Mouse (Mus musculus) layer of hippocampus, adult 18-20 months (tissue): ENCODE measurements around the gene 4930556J24Rik. TPM values are rescaled to one million over a fixed set of nuclear protein-coding genes. Genes with fewer than 3 reads are reported as not detected.
"Not testable (repeated sequence)": the region's sequence is repeated elsewhere in the genome, so short reads cannot be mapped to it uniquely, and the experiment has no call there.

Experiments used
- DNase-seq, 2 experiments: peaks; one replicate each; pipeline ENCODE4 v3.0.0; 2022; ENCODE audit warnings: low spot score in 2 of 2
- total RNA-seq, 2 experiments: library from RNA; stranded (reverse); gene quantifications; 2 replicates each; pipeline ENCODE4 v1.2.3; 2021

Gene 4930556J24Rik
- total RNA-seq, 2 experiments from 2014 or later: 0.28 TPM; not detected in 1

DNA sequence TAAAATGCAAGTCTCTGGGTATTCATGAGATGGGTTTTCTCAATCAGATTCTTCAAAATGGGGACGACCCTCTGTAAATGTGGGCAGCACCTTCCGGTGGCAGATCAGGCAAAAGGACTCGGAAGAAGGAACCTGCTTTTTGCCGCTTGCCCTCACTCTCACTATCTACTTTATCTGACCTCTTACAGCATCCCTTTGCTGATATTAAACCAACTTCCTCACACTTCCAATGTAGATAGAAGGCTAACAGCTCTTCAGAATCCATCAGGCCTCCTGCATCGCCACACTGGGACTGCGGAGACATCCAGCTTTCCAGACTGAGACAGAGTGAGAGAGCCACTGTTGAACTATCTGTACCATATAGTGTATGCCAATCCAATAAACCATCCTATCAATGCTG is 53.8 kb downstream of the 4930556J24Rik start:
- no peak for DNase-seq

DNA sequence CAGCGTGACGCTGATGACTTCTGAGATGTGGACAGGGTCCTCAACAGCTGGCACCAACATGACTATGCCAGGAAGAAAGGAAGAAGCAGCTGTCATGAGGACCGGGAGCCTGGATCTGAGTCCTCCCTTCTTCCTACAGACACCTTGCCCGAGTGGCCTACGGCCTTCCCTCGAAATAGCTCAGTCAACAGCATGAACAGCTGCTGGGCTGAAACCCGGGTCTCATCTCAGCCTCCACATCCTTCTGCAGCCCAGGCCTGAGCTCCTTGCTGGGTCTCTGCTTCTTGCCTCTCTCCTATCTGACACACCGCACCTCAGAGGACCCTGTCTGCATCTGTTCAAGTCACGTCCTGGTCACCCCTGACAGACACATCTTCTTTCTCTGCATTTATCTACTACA is 54.5 kb downstream of the 4930556J24Rik start:
- DNase-seq: no peak

DNA sequence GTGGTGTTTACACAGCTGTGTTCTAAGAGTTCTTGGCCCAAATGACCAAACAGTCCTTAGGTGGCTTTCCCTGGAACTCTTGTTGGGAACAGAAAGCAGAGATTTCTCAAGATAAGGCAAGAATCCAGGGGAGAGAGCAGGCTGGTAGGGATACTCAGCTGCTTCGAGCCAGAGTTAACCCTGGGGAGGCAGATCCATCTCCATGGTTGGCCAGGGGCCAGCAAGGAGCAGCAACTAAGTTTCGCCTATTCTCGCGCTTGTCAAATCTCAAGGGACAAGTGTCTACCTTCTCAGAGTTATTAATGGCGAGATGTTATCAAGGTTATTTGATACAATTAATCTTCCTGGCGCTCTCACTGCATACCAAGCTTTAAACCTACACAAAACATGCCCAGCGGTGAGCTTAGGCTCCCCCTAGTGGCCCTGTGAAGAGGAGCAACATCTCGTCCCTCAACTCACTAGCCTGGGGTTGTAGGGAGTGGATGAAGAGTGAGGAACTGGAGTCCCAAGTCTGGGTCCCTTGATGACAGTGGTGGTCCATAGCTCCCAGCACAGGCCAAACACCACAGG is 55.2 kb downstream of the 4930556J24Rik start:
- peak in 1 of 2 experiments; percentile 75 for DNase-seq

DNA sequence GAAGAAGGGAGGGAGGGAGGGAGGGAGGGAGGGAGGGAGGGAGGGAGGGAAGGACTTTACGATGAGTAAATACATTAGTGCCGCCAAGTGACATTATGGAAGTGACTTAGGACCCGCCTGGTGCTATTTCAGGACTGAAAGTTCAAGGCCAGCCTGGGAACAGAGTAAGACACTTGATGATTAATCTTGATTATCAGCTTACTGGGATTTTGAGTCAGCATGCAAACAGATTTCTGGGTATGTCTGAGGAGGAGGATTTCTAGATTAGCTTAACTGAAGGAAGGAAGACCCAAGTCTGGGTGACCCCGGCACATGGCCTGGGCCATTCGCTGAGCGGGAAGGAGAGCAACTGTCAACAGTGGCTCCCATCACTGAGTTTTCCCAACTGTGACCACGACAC is 56.1 kb downstream of the 4930556J24Rik start:
- DNase-seq: no peak

DNA sequence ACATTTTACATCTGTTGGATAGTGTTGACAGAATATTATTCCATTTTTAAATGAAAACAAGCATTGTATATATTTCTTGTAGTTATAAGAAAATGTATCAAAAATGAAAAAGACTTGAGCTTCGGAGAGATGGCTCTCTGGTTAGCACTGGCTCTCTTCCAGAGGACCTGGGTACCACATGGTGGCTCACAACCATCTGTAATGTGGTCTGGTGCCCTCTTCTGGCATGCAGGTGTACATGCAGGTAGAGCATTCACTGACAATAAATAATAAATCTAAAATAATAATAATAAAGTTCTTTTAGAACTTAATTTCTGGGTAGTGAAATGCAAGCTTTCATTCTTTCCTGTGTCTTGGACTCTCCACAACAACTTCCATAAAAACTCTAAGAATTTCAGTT is 57.8 kb downstream of the 4930556J24Rik start:
- no peak for DNase-seq

DNA sequence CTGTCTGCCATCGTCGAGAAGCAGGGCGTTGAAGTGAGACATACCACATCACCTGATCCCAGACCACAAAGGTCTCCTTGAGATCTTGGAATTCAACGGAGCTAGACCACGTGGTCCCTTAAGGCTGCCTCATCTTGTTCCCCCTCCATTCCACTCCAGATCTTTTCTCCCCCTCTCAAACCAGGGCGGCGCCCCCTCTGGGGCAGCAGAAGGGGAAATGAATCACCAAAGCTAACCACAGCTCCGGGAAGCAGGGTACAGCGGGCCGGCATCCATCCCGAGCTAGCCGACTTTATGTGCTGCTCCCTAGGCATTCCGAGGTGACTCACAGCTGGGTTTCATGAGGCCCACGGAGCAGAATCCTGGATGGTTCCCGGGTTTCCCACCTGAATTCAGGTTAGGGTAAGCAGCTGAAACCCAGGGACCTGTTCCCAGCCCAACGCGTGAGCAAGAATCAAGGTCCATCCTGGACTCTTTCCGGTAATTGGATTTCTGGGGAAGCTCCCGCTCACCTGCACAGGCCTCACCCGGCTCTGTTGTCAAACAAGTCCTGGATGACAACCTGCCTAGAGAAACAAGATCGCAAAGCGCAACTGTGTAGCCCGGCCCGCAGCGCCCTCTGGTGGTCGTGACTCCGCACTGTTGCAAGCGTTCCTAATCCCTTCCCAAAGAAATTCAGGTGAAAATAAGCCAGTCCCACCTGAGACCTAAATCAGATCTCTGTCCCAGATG is 62.3 kb downstream of the 4930556J24Rik start, which contains the start of gene Slc35e4:
Gene Slc35e4, minus strand, starts transcription at position 556 of the 732 bp plus-strand sequence.
- DNase-seq: peak; percentile 68 to 85

DNA sequence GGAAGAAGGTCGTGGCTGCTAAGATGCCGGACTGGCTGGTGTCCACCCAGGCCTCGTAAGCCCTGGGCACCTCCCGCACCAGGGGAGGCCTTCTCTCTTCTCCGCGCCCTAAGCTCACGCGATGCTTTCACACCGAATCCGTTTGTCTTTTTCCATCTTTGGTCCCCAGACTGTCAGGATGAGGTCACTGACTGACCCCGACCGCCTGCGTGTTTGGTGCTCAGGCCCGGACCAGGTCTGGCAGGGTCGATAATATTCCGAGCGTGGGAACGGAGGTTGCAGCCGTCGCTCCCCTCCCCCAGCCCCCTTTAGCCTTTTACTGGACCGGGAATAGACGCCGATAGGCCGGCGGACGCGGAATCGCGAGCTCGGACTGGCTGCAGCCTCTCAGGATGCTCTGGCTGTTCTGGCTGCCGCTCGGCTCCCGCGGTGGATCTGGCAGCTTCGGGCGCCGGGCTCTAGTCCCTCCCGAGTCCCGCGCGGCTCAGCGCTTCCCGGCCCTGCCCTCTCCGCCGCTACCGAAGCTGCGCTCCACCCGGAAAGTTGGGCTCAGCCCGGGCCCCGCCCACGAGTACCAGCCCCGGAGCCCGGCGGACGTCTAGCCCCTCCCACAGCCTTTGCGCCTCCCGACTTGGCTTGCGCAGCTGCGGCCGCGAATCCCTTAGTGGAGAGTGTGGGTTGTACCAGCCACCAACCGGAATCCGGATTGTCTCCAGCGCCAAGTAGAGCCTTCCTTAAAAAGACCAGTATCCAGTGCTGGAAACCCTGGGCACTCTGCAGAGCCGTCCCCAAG is 63.1 kb downstream of the 4930556J24Rik start:
- DNase-seq: peak; percentile 93 to 95

DNA sequence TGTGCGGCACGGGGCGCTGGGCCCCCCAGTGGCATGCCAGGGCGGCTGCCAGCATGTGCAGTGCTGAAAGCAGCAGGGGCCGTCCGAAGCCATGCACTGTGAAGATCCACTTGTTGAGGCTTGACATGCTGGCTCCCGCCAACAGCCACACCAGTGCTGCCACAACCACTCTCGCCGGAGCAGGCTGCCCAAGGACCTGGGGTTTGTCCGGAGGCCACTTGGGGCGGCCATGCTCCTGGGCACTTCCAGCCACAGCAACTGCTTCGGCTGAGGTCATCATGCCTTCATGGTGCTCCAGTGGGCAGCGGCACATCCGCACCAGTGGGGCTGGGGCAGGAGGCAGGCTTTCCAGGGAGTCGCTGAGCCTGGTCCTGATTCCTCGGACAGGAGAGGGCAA is 63.7 kb downstream of the 4930556J24Rik start:
- DNase-seq: peak in 1 of 2 experiments; percentile 34

DNA sequence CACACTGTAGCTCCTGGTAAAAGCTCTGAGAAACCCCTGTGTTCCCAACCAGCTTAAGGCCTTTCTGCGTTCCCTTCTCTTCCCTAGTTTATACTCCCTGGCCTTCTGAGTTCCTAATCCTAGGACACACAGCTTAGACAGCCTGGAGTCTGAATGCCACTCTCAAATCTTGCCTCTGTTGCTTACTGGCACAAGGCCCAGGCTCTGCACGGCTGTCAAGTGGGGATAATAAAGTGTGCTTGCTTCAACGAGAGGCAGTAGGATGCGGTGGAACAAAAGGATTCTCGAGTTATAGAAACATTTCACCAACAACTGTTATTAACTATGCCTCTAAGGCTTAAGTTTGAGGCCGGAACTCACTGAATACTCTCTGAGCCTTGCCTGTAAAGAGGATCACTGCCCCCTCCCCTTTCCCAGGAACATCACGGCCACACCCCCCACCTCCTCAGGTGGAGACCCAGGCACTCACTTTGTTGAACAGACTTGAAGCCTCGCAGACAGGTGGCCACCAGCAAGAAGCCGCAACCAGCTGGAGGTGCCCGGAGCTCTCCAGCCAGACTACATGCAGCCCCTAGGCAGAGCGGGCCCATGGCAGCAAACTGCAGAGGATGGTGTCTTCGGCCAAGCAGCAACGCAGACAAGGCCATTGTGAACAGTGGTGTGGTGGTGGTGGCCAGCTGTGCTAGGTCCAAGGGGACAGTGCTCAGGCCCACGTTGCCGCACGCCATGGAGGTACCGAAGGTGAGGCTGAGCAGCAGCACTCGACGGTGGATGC is 64.3 kb downstream of the 4930556J24Rik start:
- peak in 1 of 2 experiments; percentile 69 for DNase-seq

DNA sequence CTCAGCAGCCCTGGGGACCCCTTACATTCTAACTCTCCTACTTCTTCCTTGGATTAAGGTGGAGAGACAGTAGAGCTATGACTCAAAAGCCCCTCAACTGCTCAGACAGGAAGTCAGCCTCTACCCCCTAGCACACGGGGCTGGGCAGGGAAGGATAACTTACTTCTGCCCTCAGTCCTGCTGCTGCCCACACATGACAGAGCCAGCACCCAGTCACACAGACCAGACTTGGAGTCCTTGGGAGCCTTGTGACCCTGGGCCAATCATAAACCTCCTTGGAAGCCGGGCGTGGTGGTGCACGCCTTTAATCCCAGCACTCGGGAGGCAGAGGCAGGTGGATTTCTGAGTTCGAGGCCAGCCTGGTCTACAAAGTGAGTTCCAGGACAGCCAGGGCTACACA is 65.1 kb downstream of the 4930556J24Rik start:
- not testable (repeated sequence) for DNase-seq

DNA sequence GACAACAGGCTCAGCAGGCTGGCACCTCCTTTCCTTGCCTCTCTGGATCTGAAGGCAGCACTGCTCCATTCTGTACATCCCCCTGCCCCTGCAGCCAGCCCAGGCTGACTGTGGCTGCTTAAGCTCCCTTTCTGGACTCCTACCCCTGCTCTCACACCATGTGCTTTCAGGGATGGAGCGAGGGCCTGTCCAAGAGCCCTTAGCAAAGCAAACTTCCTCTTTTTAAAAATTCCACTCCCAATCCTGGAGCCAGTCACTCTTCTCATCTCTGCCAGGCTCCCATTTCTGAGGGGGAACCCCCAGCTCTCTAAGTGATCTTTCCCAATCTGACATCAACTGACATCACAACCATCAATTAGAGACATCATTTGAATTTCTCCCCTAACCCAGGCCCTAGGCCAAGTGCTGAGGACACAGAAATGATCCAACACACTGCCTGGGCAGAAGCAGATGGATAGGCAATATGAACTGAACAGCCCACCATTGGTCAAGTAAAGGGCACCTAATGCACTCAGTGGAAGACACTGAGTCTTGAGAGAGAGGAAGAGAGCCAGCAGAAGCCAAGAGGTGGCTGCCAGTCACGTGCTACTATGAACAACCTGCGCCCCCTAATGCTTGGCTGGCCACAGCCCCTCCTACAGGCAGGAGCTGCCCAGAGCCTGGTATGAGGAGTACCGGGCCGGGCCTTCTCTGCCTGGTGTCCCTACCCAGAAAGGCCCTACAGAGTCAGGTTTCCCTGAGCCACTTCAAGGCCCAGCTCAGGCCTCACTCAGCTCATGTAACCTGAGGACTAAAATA is 65.9 kb downstream of the 4930556J24Rik start:
- no peak for DNase-seq

DNA sequence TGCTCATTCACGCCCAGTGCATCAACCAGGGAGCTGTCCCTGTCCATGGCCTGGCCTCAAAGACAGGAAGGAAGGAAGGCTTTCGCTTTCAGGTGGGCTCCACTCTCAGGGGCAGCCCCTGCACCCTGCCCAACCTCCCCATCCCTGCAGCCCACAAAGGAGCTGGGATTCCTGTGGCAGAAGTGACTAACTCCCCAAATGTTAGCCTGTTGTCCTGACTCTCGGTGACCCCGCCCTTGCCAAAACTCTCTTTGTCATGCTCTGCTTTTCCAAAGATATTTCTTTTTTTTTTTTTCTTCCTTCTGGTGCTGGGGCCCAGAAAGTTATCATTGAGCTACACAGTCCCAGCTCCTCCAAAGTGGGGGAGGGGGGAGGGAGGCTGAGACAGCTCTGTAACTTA is 67.3 kb downstream of the 4930556J24Rik start:
- no peak for DNase-seq

DNA sequence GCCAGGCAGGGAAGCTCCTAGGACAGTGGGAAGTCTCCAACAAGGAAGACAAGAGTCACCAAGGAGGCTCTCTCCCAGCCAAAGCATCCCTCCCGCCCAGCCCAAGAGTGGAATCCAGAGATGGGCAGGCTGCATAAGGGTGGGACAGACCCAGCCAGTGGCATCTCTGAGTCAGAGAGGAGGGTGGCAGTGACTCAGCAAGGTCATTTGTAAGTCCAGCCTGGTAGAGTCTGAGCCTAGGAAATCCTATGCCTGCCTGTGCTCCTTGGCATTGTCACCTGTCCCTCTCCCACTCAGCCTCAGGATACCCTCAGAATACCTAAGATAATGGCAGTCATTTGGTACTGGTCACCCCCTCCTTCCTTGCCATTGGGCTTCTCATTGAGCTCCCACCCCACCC is 71.1 kb downstream of the 4930556J24Rik start:
- DNase-seq: no peak

DNA sequence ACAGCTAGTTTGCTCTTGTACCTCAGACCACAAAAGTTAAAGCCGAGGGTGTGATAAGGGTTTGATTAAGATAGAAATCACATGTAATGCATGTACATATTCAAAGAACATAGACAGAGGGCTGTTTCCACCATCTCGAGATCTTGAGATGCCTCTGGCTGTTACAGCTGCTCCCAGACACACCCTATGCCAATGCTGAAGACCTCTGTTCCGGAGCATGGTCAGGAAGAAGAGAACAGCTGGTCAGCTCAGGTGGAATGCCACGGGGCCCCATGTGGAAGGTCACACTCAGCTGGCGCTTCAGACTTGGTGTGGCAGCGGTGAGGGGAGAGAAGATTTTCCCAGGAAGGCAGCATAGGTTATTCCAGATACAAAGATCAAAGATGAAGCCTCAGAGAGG is 71.9 kb downstream of the 4930556J24Rik start:
- DNase-seq: no peak

DNA sequence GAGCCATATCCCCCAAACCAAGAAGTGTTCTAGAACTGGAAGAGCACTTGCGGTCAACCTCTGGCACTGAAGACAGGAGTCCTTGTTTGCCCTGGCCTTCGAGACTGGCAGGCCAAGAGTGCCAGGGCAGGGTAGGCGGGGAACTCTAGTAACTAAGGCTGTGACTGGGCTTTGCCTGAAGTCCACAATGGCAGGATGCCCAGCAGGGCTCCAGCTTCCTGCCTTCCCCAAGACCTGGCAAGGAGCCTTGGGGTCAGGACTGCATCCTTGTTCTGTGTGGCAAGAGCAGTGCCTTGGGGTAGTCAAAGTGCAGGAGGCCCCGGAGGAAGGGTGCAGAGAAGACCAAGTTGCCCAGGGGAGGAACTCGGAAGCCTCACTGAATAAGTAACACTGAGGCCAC is 73.5 kb downstream of the 4930556J24Rik start:
- DNase-seq: peak; percentile 46 to 66

DNA sequence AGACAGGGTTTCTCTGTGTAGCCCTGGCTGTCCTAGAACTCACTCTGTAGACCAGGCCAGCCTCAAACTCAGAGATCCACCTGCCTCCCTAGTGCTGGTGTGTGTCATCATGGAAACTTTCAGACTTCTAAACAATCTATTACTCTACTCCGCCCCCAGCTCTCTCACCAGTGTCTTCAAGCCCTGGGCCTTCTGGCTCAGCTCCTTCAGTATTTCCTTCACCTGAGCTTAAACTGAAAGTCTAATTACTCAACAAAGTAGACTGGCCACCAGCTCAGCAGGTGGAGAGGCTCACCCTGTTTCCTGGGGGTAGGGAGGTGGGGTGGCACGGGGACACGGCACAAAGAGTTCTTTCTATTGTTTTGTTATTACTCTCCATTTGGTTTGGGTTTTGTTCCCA is 74.1 kb downstream of the 4930556J24Rik start:
- DNase-seq: no peak

DNA sequence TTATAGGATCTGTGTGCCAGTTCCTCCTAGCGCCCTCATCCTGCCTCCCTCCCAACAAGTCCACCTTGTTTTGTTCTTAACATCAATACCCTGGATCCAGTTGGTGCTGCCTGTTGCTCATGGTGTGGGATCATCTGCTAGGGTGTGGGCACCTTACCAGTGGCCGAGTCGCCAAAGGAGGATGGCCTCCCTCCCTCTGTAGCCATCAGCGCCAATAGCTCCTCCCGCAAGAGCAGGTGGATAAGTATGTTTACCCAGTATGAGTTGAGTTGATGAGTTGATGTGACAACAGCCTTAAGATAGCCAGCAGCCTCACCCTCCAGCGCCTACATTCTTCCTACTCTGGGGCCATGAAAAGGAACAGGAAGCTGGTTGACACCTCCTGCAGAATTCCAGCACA is 76.3 kb downstream of the 4930556J24Rik start:
- DNase-seq: no peak

DNA sequence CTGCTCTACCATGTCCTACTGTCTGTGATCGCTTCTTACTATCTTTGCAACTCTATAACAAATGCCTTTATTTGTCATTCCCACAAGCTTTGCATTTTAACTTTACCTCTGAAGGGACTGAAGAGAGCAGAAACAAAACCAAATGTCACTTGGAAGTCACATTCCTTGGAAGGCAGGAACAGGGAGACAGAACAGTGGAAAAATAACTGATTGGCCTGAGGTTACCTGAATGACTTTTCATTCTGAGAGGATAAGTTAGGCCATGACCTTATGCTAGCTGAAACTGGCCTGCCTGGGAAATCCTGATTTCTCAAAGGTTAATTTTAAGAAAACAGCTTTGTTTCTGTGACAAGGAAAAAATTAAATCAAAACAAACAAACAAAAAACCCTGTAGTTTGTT is 80.6 kb downstream of the 4930556J24Rik start:
- DNase-seq: no peak

DNA sequence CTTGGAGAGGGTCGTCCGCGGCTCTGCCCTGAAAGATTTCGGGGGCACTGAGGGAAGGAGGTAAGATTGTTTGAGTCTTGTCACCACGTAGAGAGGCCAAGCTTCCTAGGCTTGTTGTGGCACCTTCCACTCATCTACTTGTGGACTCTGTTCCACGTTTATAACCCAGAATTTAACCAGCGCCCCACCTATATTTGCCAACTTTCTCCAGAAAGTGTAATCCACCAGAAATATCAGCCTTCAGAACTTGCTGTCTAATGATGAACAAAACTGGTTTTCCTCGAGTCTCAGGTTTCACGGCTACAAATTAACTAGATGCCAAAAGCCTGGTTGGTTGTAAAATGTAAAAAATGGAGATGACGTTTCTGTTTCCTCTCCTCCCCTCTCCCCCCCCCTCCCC is 81.1 kb downstream of the 4930556J24Rik start:
- peak in 1 of 2 experiments; percentile 30 for DNase-seq
